Mouse (Mus musculus): ENCODE data around the gene Scgb1a1. TPM values are rescaled to one million over a fixed set of nuclear protein-coding genes. Genes with fewer than 3 reads are reported as not detected.

Gene Scgb1a1
- polyA plus RNA-seq, 1 experiment from 2014 or later = not detected

- Histone ChIP-seq H3K9me3 (ENCODE audit: control insufficient read depth, low read length) (no peaks in the 10 kb centered on the region), H3K27me3 (ENCODE audit: control insufficient read depth, insufficient read depth, low read length) (no peaks in the 10 kb centered on the region), H3K36me3 (ENCODE audit: control insufficient read depth, insufficient read depth, low read length) (no peaks in the 10 kb centered on the region), H3K27ac (ENCODE audit: low read depth, low read length) (peak overlapping the region; percentile 7; the same call in 1 of the 2 replicates), H3K9ac (ENCODE audit: low read depth, low read length) (no peak overlapping the region), H3K4me2 (replicated peaks; ENCODE audit: low read depth, low read length) (no peak overlapping the region), H3K4me1 (ENCODE audit: control insufficient read depth, insufficient read depth, low read length) (peaks cover 18% of the 10 kb centered on the region), H3K4me3 (ENCODE audit: low read length) (no peak overlapping the region)
- 41% methylated on average over 9 of the region's 9 CpGs for WGBS
- ATAC-seq (ENCODE audit: low FRiP score, low TSS enrichment) = peak; percentile 75
Observed at GRCm38 (mm10) chr19:9065621-9066561, 21.9 kb downstream of the Scgb1a1 start.

DNA sequence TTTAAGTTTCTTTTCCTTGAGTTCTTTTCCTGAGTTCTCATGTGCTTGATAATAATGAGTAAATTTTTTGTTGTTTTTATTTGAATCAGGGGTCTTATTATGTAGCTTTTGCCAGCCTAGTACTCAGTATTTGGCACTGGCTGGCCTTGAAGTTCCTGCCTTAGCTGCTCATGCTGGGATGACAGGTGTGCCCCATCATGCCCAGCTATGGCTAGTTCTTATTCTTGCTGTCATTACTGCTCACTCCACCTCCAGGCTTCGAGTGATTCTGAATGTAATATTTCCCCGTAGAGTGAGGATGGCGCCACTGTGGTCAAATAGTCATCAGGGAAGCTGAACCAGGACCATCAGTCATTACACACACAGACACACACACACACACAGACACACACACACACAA, 23.9 kb downstream of the Scgb1a1 start:
- no peaks in the 10 kb centered on the region for H3K27me3 ChIP-seq (ENCODE audit: control insufficient read depth, insufficient read depth, low read length)
- no peak overlapping the region for H3K4me3 ChIP-seq (ENCODE audit: low read length)
- 87% methylated on average over 3 of the region's 3 CpGs for WGBS
- no peaks in the 10 kb centered on the region for H3K36me3 ChIP-seq (ENCODE audit: control insufficient read depth, insufficient read depth, low read length)
- no peak overlapping the region for H3K9ac ChIP-seq (ENCODE audit: low read depth, low read length)
- no peaks in the 10 kb centered on the region for H3K9me3 ChIP-seq (ENCODE audit: control insufficient read depth, low read length)
- H3K27ac ChIP-seq (ENCODE audit: low read depth, low read length) = no peak overlapping the region
- ATAC-seq (ENCODE audit: low FRiP score, low TSS enrichment) = no peak
- H3K4me2 ChIP-seq (replicated peaks; ENCODE audit: low read depth, low read length) = no peak overlapping the region
- H3K4me1 ChIP-seq (ENCODE audit: control insufficient read depth, insufficient read depth, low read length) = peaks cover 8% of the 10 kb centered on the region

GRCm38 (mm10) chr19:9062822-9063221, 24.9 kb downstream of the Scgb1a1 start:
- Histone ChIP-seq H3K36me3 (ENCODE audit: control insufficient read depth, insufficient read depth, low read length) (no peaks in the 10 kb centered on the region), H3K9me3 (ENCODE audit: control insufficient read depth, low read length) (no peaks in the 10 kb centered on the region), H3K4me1 (ENCODE audit: control insufficient read depth, insufficient read depth, low read length) (peaks cover 8% of the 10 kb centered on the region), H3K4me3 (ENCODE audit: low read length) (no peak overlapping the region), H3K27ac (ENCODE audit: low read depth, low read length) (no peak overlapping the region), H3K4me2 (replicated peaks; ENCODE audit: low read depth, low read length) (no peak overlapping the region), H3K27me3 (ENCODE audit: control insufficient read depth, insufficient read depth, low read length) (no peaks in the 10 kb centered on the region), H3K9ac (ENCODE audit: low read depth, low read length) (no peak overlapping the region)
- no peak for ATAC-seq (ENCODE audit: low FRiP score, low TSS enrichment)
- WGBS = 86% methylated on average over 2 of the region's 2 CpGs

DNA sequence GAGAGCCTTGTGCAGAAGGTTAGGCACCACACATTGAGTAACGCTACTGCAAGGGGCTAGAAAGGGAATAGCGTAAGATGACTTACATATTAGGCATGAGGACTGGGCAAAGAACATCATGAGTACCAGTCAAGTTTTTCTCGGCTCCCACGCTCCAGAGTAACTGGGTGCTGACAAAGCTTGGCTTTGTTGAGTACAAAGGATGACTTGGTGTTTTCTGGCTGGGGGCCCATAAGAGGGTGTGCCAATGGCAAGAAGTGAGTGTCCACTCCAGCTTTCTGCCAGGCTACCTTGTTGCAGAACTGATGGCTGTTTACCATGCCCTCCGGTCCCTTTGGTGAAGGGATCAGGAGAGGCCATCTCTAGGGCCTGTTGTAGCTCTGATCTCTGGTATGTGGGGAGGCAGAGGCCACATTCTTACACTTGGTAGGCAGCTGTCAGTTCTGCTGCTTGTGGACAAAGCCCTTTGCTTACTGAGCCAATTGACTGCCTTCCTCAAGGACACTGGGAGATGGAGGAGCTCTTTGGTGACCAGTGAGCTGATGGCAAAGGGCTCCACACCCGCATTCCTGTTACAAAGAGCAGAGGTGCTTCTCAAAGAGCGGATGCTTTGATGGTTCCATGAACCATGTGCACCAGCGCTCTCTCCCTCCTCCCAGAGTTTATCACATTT, 26.4 kb downstream of the Scgb1a1 start:
- Histone ChIP-seq H3K27me3 (ENCODE audit: control insufficient read depth, insufficient read depth, low read length) (no peaks in the 10 kb centered on the region), H3K9me3 (ENCODE audit: control insufficient read depth, low read length) (no peaks in the 10 kb centered on the region), H3K4me3 (ENCODE audit: low read length) (no peak overlapping the region), H3K9ac (ENCODE audit: low read depth, low read length) (no peak overlapping the region), H3K4me1 (ENCODE audit: control insufficient read depth, insufficient read depth, low read length) (peaks cover 5% of the 10 kb centered on the region), H3K27ac (ENCODE audit: low read depth, low read length) (no peak overlapping the region), H3K4me2 (replicated peaks; ENCODE audit: low read depth, low read length) (no peak overlapping the region), H3K36me3 (ENCODE audit: control insufficient read depth, insufficient read depth, low read length) (no peaks in the 10 kb centered on the region)
- WGBS = 92% methylated on average over 8 of the region's 8 CpGs
- no peak for ATAC-seq (ENCODE audit: low FRiP score, low TSS enrichment)

GRCm38 (mm10) chr19:9060103-9060502, 27.7 kb downstream of the Scgb1a1 start:
- Histone ChIP-seq H3K9ac (ENCODE audit: low read depth, low read length) (no peak overlapping the region), H3K9me3 (ENCODE audit: control insufficient read depth, low read length) (no peaks in the 10 kb centered on the region), H3K36me3 (ENCODE audit: control insufficient read depth, insufficient read depth, low read length) (no peaks in the 10 kb centered on the region), H3K4me2 (replicated peaks; ENCODE audit: low read depth, low read length) (no peak overlapping the region), H3K4me1 (ENCODE audit: control insufficient read depth, insufficient read depth, low read length) (no peaks in the 10 kb centered on the region), H3K27me3 (ENCODE audit: control insufficient read depth, insufficient read depth, low read length) (no peaks in the 10 kb centered on the region), H3K27ac (ENCODE audit: low read depth, low read length) (no peak overlapping the region), H3K4me3 (ENCODE audit: low read length) (no peak overlapping the region)
- no peak for ATAC-seq (ENCODE audit: low FRiP score, low TSS enrichment)
- 79% methylated on average over 4 of the region's 4 CpGs for WGBS

GRCm38 (mm10) chr19:9059391-9059790, 28.4 kb downstream of the Scgb1a1 start:
- Histone ChIP-seq H3K36me3 (ENCODE audit: control insufficient read depth, insufficient read depth, low read length) (no peaks in the 10 kb centered on the region), H3K27ac (ENCODE audit: low read depth, low read length) (no peak overlapping the region), H3K9me3 (ENCODE audit: control insufficient read depth, low read length) (no peaks in the 10 kb centered on the region), H3K4me2 (replicated peaks; ENCODE audit: low read depth, low read length) (no peak overlapping the region), H3K4me3 (ENCODE audit: low read length) (no peak overlapping the region), H3K4me1 (ENCODE audit: control insufficient read depth, insufficient read depth, low read length) (no peaks in the 10 kb centered on the region), H3K27me3 (ENCODE audit: control insufficient read depth, insufficient read depth, low read length) (no peaks in the 10 kb centered on the region), H3K9ac (ENCODE audit: low read depth, low read length) (no peak overlapping the region)
- ATAC-seq (ENCODE audit: low FRiP score, low TSS enrichment) = no peak
- 75% methylated on average over 7 of the region's 7 CpGs for WGBS

GRCm38 (mm10) chr19:9058944-9059343, 28.8 kb downstream of the Scgb1a1 start:
- H3K9me3 ChIP-seq (ENCODE audit: control insufficient read depth, low read length) = no peaks in the 10 kb centered on the region
- no peaks in the 10 kb centered on the region for H3K4me1 ChIP-seq (ENCODE audit: control insufficient read depth, insufficient read depth, low read length)
- no peak for ATAC-seq (ENCODE audit: low FRiP score, low TSS enrichment)
- H3K4me3 ChIP-seq (ENCODE audit: low read length) = no peak overlapping the region
- WGBS = 82% methylated on average over 4 of the region's 4 CpGs
- no peak overlapping the region for H3K9ac ChIP-seq (ENCODE audit: low read depth, low read length)
- H3K27me3 ChIP-seq (ENCODE audit: control insufficient read depth, insufficient read depth, low read length) = no peaks in the 10 kb centered on the region
- H3K4me2 ChIP-seq (replicated peaks; ENCODE audit: low read depth, low read length) = no peak overlapping the region
- H3K36me3 ChIP-seq (ENCODE audit: control insufficient read depth, insufficient read depth, low read length) = no peaks in the 10 kb centered on the region
- no peak overlapping the region for H3K27ac ChIP-seq (ENCODE audit: low read depth, low read length)

DNA sequence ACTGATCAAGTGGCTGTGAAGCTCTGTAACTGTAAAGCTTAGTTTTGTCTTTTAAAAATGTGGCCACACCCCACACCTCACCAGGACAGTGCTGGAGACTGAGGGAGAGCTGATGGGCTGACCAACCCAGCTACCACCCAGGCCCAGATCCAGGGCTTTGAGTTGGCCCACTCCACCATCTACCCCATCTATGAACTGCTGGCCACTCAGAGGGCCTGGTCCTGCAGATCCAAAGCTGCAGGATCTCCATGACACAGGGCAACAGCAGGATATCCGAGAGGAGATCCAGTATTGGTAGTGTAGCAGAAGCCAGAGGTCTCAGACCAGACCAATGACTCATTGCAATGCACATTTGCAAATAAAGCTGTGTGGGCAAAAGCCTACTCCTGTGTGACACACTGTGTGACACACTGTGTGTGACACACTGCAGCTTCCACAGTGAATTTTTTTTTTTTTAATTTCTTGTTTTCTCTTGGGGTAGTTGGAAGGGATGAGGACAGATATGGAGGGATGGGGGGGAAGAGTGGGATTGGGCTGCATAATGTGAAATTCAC, 29.4 kb downstream of the Scgb1a1 start:
- Histone ChIP-seq H3K4me3 (ENCODE audit: low read length) (no peak overlapping the region), H3K27me3 (ENCODE audit: control insufficient read depth, insufficient read depth, low read length) (no peaks in the 10 kb centered on the region), H3K36me3 (ENCODE audit: control insufficient read depth, insufficient read depth, low read length) (no peaks in the 10 kb centered on the region), H3K9ac (ENCODE audit: low read depth, low read length) (no peak overlapping the region), H3K4me2 (replicated peaks; ENCODE audit: low read depth, low read length) (no peak overlapping the region), H3K27ac (ENCODE audit: low read depth, low read length) (no peak overlapping the region), H3K9me3 (ENCODE audit: control insufficient read depth, low read length) (no peaks in the 10 kb centered on the region), H3K4me1 (ENCODE audit: control insufficient read depth, insufficient read depth, low read length) (no peaks in the 10 kb centered on the region)
- no peak for ATAC-seq (ENCODE audit: low FRiP score, low TSS enrichment)
- WGBS = 68% methylated on average over 1 of the region's 1 CpGs

GRCm38 (mm10) chr19:9057679-9058078, 30.1 kb downstream of the Scgb1a1 start:
- H3K4me3 ChIP-seq (ENCODE audit: low read length) = no peak overlapping the region
- H3K27me3 ChIP-seq (ENCODE audit: control insufficient read depth, insufficient read depth, low read length) = no peaks in the 10 kb centered on the region
- no peak for ATAC-seq (ENCODE audit: low FRiP score, low TSS enrichment)
- no peak overlapping the region for H3K4me2 ChIP-seq (replicated peaks; ENCODE audit: low read depth, low read length)
- no peaks in the 10 kb centered on the region for H3K9me3 ChIP-seq (ENCODE audit: control insufficient read depth, low read length)
- H3K4me1 ChIP-seq (ENCODE audit: control insufficient read depth, insufficient read depth, low read length) = no peaks in the 10 kb centered on the region
- no peak overlapping the region for H3K9ac ChIP-seq (ENCODE audit: low read depth, low read length)
- no peak overlapping the region for H3K27ac ChIP-seq (ENCODE audit: low read depth, low read length)
- no peaks in the 10 kb centered on the region for H3K36me3 ChIP-seq (ENCODE audit: control insufficient read depth, insufficient read depth, low read length)

All from kidney, embryonic 14.5 days (tissue).